Mouse (Mus musculus): Measurements from ENCODE around the gene Zfp687.
"Not testable (repeated sequence)": the region's sequence is repeated elsewhere in the genome, so short reads cannot be mapped to it uniquely, and the experiment has no call there.

The Zfp687 gene

GRCm38 (mm10) chr3:95015337-95015872 lies at the start of gene Zfp687:
Gene Zfp687 (minus strand): TSS chr3:95015448.
- peak; percentile 100 for DNase-seq (ENCODE audit: low read depth)

GRCm38 (mm10) chr3:95063741-95064140 lies 48.5 kb upstream of the Zfp687 start:
- DNase-seq (ENCODE audit: low read depth), result no peak

GRCm38 (mm10) chr3:95058078-95058477 lies 42.8 kb upstream of the Zfp687 start:
- DNase-seq (ENCODE audit: low read depth), result no peak

- DNase-seq (ENCODE audit: low read depth), result no peak
Measured at GRCm38 (mm10) chr3:95056275-95056674, 41.0 kb upstream of the Zfp687 start.

GRCm38 (mm10) chr3:95054481-95055260 lies 39.4 kb upstream of the Zfp687 start:
- DNase-seq (ENCODE audit: low read depth), result no peak

GRCm38 (mm10) chr3:95053701-95054100 lies 38.5 kb upstream of the Zfp687 start:
- peak; percentile 81 for DNase-seq (ENCODE audit: low read depth)

GRCm38 (mm10) chr3:95052959-95053358 lies 37.7 kb upstream of the Zfp687 start:
- peak; percentile 86 for DNase-seq (ENCODE audit: low read depth)

- DNase-seq (ENCODE audit: low read depth), result no peak
Measured at GRCm38 (mm10) chr3:95047914-95048313, 32.7 kb upstream of the Zfp687 start.

GRCm38 (mm10) chr3:95046462-95047057 lies 31.3 kb upstream of the Zfp687 start:
- no peak for DNase-seq (ENCODE audit: low read depth)

GRCm38 (mm10) chr3:95043251-95043650 lies 28.0 kb upstream of the Zfp687 start:
- no peak for DNase-seq (ENCODE audit: low read depth)

- peak; percentile 78 for DNase-seq (ENCODE audit: low read depth)
Measured at GRCm38 (mm10) chr3:95042838-95043229, 27.6 kb upstream of the Zfp687 start.

GRCm38 (mm10) chr3:95042166-95042837 lies 27.1 kb upstream of the Zfp687 start, which contains the start of gene Psmd4:
Gene Psmd4 (minus strand): TSS chr3:95042614.
- DNase-seq (ENCODE audit: low read depth), result peak; percentile 98

- DNase-seq (ENCODE audit: low read depth), result no peak
Measured at GRCm38 (mm10) chr3:95041625-95042024, 26.4 kb upstream of the Zfp687 start.

- peak; percentile 64 for DNase-seq (ENCODE audit: low read depth)
Measured at GRCm38 (mm10) chr3:95029953-95030352, 14.7 kb upstream of the Zfp687 start.

GRCm38 (mm10) chr3:95029291-95029827 lies 14.1 kb upstream of the Zfp687 start:
- not testable (repeated sequence) for DNase-seq (ENCODE audit: low read depth)

GRCm38 (mm10) chr3:95028603-95029002 lies 13.4 kb upstream of the Zfp687 start:
- DNase-seq (ENCODE audit: low read depth), result peak; percentile 74

- DNase-seq (ENCODE audit: low read depth), result peak; percentile 65
Measured at GRCm38 (mm10) chr3:95027701-95028100, 12.5 kb upstream of the Zfp687 start.

- no peak for DNase-seq (ENCODE audit: low read depth)
Measured at GRCm38 (mm10) chr3:95027057-95027645, 11.9 kb upstream of the Zfp687 start.

GRCm38 (mm10) chr3:95025202-95025601 lies 10.0 kb upstream of the Zfp687 start:
- DNase-seq (ENCODE audit: low read depth), result no peak

GRCm38 (mm10) chr3:95024551-95024950 lies 9.3 kb upstream of the Zfp687 start:
- DNase-seq (ENCODE audit: low read depth), result no peak

- not testable (repeated sequence) for DNase-seq (ENCODE audit: low read depth)
Measured at GRCm38 (mm10) chr3:95020956-95021355, 5.7 kb upstream of the Zfp687 start.

- DNase-seq (ENCODE audit: low read depth), result peak; percentile 75
Measured at GRCm38 (mm10) chr3:95018741-95019140, 3.5 kb upstream of the Zfp687 start.
